In the genomic region with DNA sequence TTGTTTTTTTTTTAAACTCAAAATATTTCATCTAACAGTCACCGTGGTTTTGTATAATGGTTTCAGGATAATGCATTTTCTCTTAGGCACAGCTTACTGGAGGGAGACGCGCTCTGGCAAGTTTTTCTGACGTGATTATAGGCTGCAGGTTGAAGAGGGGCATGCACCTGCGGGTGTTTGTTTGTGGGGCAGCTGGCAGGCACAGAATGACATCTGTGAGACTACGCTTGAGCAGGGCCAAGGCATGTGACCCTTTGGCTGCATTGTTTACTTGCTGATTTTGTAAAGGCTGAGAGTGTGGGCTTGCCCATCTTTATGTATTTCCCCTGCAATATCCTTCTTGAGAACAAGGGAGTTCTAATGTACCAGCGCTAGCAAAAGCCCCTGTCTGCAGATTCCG, we compare ENCODE assay signal across 23 mouse cellular contexts.
A peak's percentile ranks its signal among the peaks of the same experiment; 100 is the strongest.
DNase-seq lines count a peak whose midpoint lies in the region.
"Had no signal": no experiment of that assay in that cellular context is flagged by ENCODE, and none has a peak within 500 bp of the region (broad histone marks: within the 10 kb centered on the region; RNA-seq: fewer than 3 reads in every experiment).

No protein-coding gene starts in this region.

- DNase-seq in heart, adult 11 months = peak; percentile 68
- DNase-seq in heart, postnatal 14 days = no peak
- DNase-seq in left cerebral cortex, postnatal 4 days = peak; percentile 7
- DNase-seq in left cerebral cortex, postnatal 10 days (ENCODE audit: extremely low spot score in 1 of 2, low spot score in 2 of 2) = no peak
- DNase-seq in B cell, adult 2 months = peak; percentile 22 to 34
- peak; percentile 27 for DNase-seq in splenic B cell, adult 2 months (ENCODE audit: low read depth, low spot score)
- no peak for DNase-seq in thymus, postnatal 36 days
- DNase-seq: adrenal gland, adult 8-10 months; adrenal gland, postnatal 25 days; cerebellum, adult 2 months; cerebellum, adult 9-11 months; cerebellum, postnatal 36 days; embryo, embryonic 11 days; gastrocnemius, adult 2 months; gastrocnemius, postnatal 14 days; heart, adult 18-20 months; heart, postnatal 10 days; heart, postnatal 4 days had no signal

- intact Hi-C loops in heart, postnatal 14 days (cut with DNase I) = no loop called here
- intact Hi-C loops in left cerebral cortex, postnatal 4 days (cut with DNase I) = no loop called here
- intact Hi-C loops in left cerebral cortex, postnatal 10 days (cut with DNase I) = no loop called here

- H3K27me3 ChIP-seq in splenic B cell, adult 2 months (ENCODE audit: control insufficient read depth, insufficient read depth, low read length, poor library complexity, severe bottlenecking) = no peaks in the 10 kb centered on the region
- H3K27me3 ChIP-seq: embryonic facial prominence, embryonic 13.5 days; forebrain, embryonic 13.5 days; heart, embryonic 12.5 days; heart, embryonic 15.5 days had no signal

- H3K36me3 ChIP-seq in splenic B cell, adult 2 months (ENCODE audit: control insufficient read depth, insufficient read depth, low read length, poor library complexity, severe bottlenecking) = no peaks in the 10 kb centered on the region
- H3K36me3 ChIP-seq: embryonic facial prominence, embryonic 10.5 days; embryonic facial prominence, embryonic 13.5 days; heart, embryonic 12.5 days; heart, embryonic 15.5 days had no signal

Comparison
In these comparisons a context has a peak if more than half of its experiments do, and no peak if none do; other contexts are left out.
1. DNase-seq: peak in heart, adult 11 months (single experiment), left cerebral cortex, postnatal 4 days (single experiment), B cell, adult 2 months (2 of 2) and splenic B cell, adult 2 months (single experiment); none in heart, postnatal 14 days (0 of 2), left cerebral cortex, postnatal 10 days (0 of 2) and thymus, postnatal 36 days (0 of 2).